Mouse (Mus musculus) lung, postnatal 0 days (tissue): Measurements from ENCODE around the gene Glrx.

ENCODE experiments used
- CTCF ChIP-seq: IDR thresholded peaks from 2 replicates; pipeline ENCODE4 v1.5.1; 2016; ENCODE audit warnings: antibody characterized with exemption, mild to moderate bottlenecking
- EP300 ChIP-seq: IDR thresholded peaks from 2 replicates; pipeline ENCODE4 v1.6.1; 2016; ENCODE audit warnings: antibody characterized with exemption, mild to moderate bottlenecking, control low read depth

DNA sequence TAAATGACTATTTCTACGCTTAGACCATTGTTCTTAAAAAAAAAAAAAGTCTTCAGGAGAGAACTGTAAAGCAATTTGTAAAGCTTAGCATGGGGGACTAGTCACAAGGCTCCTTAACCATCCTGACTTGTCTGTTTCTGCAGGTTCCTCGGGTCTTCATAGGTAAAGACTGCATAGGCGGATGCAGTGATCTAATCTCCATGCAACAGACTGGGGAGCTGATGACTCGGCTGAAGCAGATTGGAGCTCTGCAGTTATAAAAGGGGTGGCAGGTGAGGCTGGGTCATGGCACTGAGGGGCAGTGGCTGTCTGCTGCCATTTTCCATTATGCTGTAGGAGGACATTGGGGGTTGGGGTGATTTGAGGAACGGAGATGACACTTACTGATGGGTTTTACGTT lies 7.4 kb downstream of the Glrx start:
- TF ChIP-seq CTCF (no peak), EP300 (no peak)
